Mouse (Mus musculus) natural killer cell, adult 2 months (primary cell): ENCODE data around the gene Clec4f.
"Not testable (repeated sequence)": the region's sequence is repeated elsewhere in the genome, so short reads cannot be mapped to it uniquely, and the experiment has no call there.

Experiments used
- DNase-seq, 2 experiments: peaks; one replicate each; pipeline ENCODE4 v3.0.0; 2022; ENCODE audit warnings: low spot score in 2 of 2

Clec4f gene

DNA sequence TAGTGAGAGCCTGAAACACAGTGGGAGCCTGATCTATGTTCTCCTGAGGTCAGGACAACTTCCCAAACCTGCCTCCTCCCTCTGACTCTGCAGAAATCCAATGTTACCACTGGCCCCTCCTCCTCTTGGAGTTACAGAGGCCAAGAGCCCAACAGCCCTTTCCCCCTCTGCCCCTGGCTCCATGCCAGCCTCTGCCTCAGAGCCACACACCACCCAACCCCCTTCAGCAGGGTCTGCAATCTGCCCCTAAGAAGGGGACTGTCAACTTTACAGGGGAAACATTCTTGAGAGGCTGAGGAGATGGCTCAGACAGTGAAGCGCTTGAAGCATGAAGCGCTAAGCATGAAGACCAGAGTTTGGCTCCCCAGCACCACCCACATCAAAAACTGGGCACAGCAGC is at the start of gene Clec4f:
Gene Clec4f (minus strand): TSS at position 101 of the 400 bp plus-strand sequence.
- no peak for DNase-seq

DNA sequence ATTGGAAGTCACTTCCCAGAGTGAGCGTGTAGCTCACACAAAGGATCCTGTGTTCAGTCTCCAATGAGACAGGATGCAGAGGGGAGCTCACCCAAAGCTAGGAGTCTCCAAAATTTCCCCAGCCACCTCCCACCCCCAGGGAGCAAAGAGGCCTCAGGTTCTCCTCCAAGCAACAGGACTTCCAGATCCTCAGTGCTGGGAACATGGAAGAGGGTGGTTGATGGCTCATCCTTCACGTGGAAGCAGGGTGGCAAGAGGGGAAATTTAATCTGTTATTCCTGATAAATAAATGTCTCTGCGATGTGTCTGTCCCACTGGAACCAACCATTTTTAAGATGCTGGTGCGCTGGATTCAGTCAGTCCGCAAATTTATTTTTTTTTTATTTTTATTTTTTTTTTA is 48.7 kb upstream of the Clec4f start:
- DNase-seq, result no peak

DNA sequence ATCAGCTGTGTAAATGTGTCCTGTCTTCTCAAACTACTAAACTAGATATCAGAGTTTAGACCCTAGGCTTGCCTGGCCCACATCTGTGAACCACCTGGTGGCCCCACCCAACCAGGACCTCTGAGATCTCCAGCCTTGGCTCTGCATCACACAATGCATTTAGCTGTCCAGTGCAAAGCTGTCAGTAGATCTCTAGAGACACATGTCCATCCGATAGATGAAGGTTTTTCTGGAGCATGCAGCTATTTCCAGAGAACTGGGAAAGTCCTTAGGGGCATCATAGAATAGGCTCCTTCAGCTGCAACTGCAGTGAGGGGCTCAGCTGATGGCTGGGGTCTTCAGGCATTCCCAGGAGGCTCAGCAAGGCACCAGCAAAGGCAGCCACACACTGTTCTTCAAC is 48.3 kb upstream of the Clec4f start:
- DNase-seq, result no peak

GRCm38 (mm10) chr6:83703722-83704078 is 47.7 kb upstream of the Clec4f start:
- DNase-seq, result no peak

DNA sequence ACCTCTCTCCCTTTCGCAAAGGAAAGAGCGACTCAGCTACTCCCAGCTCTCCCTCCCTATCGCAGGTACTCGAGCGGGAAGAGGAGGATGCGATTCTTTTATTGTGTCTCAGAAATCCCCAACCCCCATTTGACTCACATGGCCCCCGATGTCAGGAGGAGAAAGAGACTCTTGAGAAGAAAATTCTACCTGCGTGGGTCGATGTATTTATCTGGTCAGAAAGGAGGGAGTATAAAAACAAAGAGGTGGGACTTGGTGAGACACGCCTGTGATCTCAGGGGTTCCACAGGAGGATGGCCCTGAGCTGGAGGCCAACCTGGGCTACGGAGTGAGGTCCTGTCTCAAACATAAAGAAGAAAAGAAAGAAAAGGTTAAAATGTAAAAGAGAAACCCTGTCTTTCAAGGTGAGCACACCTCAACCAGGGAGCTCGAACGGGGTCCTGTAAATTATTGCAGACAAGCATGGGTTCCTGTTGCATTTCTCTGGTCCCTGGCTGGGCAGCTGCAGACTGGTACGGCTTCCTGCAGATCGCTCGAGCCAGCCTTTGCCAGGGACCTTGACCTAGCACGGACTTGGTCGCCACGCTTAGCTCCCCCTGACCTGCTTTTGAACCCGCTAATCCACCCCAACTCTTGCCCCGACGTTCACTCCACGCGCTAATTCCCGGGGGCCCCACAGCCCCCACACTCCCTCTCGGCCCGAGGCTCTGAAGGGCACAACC is 47.2 kb upstream of the Clec4f start:
- no peak for DNase-seq

- no peak for DNase-seq
Observed at GRCm38 (mm10) chr6:83702146-83702999, 46.4 kb upstream of the Clec4f start.

GRCm38 (mm10) chr6:83701001-83701400 is 45.0 kb upstream of the Clec4f start:
- DNase-seq, result no peak

DNA sequence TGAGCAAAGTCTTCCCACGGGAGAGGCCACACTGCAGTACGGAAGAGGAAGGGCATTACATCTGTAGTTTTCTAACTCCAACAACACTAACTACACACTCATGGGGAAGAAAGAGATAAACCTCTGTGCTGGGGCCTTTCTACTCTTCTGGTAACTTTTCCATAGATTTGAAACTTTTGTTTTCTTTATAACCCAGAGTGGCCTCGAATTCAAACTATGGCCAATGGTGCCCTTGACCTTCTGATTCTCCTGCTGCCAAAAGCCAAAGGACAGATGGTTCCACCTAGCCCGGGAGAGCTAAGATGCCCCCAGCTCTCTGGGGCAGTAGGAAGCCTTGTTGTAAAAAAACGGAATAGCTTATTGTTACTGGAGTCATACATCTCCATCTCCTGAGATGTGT is 44.0 kb upstream of the Clec4f start:
- DNase-seq, result no peak

GRCm38 (mm10) chr6:83697932-83698331 is 41.9 kb upstream of the Clec4f start:
- no peak for DNase-seq

GRCm38 (mm10) chr6:83696684-83697083 is 40.7 kb upstream of the Clec4f start:
- DNase-seq, result no peak

GRCm38 (mm10) chr6:83695731-83696130 is 39.7 kb upstream of the Clec4f start:
- DNase-seq, result no peak

GRCm38 (mm10) chr6:83693835-83694234 is 37.8 kb upstream of the Clec4f start:
- peak; percentile 36 to 38 for DNase-seq

- no peak for DNase-seq
Observed at GRCm38 (mm10) chr6:83692962-83693361, 37.0 kb upstream of the Clec4f start.

DNA sequence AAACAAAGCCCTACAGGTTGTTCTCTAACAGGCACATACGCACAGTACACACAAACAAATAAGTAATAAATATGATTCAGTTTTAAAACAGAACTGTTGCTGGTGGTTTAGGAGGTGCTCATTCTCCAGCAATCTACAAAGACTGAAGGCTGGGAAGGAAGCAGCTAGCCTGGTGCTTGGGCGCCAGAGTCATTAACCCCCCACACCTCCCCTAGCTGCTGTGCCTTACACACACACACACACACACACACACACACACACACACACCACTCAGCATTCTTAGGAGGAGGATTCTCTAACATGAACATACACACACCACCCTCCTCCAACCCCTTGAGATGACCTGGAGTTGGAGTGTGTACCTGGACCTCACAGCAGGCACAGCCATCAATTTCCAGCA is 34.9 kb upstream of the Clec4f start:
- no peak for DNase-seq

GRCm38 (mm10) chr6:83690277-83690676 is 34.3 kb upstream of the Clec4f start:
- DNase-seq, result peak in 1 of 2 experiments; percentile 32

GRCm38 (mm10) chr6:83689374-83689773 is 33.4 kb upstream of the Clec4f start:
- no peak for DNase-seq

DNA sequence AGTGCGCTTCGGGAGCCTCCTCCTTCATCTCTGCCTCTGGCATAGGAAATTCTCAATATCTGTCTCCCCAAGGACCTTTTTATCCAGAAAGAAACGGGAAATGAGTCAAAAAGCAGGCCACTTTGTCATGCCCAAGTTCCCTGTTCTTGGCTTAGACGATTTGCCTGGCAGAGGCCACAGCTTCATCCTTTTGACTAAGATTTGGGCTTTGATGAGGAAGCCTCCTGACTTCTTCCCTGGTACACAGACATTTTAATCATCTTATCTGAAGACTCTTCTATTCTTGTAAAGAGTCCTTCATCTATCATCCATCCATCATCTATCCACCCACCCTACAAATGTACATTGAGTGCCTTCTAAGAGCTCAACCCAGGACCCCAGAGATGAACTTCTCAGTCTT is 21.8 kb upstream of the Clec4f start, which contains the start of gene Cd207:
Gene Cd207 (minus strand): TSS at position 101 of the 400 bp plus-strand sequence.
- DNase-seq, result no peak

- peak; percentile 42 to 55 for DNase-seq
Observed at GRCm38 (mm10) chr6:83673395-83673794, 17.4 kb upstream of the Clec4f start.

- no peak for DNase-seq
Observed at GRCm38 (mm10) chr6:83665009-83665408, 9.0 kb upstream of the Clec4f start.

- no peak for DNase-seq
Observed at GRCm38 (mm10) chr6:83660821-83661220, 4.8 kb upstream of the Clec4f start.

DNA sequence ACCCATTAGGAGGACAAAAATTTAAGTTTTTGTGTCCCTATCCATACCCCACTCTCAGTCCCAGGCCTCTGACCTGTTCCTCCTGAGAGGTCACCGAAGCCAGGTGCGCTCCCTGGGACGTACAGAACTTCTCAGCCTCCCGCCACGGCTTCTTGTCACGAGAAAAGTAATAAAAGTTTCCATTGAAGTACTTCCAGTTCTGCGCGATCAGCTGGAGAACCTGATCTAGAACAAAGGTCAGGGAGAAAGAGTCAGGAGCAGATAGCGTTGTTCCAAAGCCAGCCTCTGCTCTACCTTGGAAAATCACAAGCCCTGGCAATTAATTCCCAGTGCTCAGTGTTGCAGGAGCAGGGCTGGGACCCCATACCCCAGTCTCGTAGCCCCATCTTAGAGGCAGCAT is 9.3 kb downstream of the Clec4f start:
- no peak for DNase-seq

GRCm38 (mm10) chr6:83635329-83635728 is 20.7 kb downstream of the Clec4f start:
- no peak for DNase-seq

- DNase-seq, result not testable (repeated sequence)
Observed at GRCm38 (mm10) chr6:83634631-83635030, 21.4 kb downstream of the Clec4f start.
